Mouse (Mus musculus) mesoderm, embryonic 11.5 days (tissue): ENCODE results near the gene Hoxb4.

Source experiments
- DNase-seq: peaks from one replicate; pipeline ENCODE4 v3.0.0-alpha.2; 2012; ENCODE audit warnings: low read depth, low spot score

Hoxb4 gene

DNA sequence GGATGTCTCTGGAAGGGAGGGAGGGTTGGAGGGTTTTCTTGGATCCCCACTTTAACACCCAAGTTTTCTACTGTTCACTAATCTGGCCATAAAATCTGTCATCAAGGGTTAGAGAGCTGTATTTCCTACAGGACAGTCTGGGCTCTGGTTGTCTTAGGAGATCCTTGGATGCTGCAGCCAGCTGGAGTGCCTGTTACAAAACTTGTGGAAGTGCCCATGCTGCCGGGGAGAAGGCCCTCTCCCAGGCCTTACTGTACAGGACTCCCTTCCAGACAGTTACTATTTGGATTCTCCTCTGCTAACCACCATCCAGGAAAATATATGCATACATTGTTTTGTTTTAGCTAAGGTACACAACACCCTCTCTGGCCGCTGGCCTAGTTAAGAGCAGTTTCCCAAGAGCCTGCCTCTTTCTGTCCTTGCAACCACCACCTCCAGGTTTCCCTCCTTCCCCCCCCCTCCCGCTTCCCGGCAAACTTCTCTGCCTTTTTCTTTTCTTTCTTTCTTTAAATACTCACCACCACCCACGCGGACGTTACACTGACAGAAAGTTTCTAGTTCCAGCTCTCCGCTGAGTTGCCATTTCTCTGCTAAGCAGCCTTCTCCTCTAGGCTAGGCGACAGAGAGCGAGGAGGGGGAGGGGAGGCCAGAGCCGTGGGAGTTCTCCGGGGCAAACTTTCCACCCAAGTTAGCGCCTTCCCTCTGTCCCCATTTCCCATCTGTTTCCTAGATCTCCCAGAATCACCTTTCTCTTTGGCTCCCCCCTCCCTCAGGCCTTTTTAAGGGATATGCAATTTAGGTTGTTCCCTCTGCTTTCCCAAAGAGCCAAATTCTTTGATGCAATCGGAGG lies 31.6 kb downstream of the Hoxb4 start:
- peak; percentile 80 for DNase-seq

DNA sequence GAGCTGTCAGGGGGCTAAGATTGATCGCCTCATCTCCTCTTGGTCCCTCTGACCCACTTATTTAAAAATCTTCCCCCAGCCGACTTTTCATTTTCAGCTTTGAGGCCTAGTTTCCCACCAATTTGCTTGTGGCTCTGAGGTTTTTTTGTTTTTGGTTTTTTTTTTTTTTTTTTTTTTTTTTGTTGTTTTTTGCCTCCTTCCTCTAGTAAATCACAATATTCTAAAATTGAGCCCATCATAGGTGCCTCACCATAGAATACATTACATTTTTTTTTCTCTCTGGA lies 32.2 kb downstream of the Hoxb4 start, which contains the start of gene Hoxb2:
TSS of gene Hoxb2 (plus strand) at position 185 of the 284 bp plus-strand sequence.
- no peak for DNase-seq

DNA sequence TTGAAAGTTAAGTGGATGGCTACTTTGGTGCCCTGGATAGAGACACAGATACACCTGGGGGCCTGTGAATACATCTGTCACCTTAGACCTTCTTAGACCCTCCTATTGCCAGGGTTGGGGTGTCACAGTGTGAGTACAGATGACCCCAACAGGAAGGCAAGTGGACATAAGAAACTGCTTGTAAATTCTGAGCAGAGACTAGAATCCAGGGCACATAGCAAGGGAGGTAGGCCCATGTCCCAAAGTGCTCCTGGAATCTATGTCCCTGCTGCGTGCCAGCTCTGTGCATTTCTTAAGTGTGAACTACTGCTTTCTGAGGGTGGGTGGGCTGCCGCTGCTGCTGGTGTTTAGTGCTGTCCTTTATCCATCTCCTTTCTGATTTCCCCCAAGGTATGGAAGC lies 32.7 kb downstream of the Hoxb4 start:
- no peak for DNase-seq

DNA sequence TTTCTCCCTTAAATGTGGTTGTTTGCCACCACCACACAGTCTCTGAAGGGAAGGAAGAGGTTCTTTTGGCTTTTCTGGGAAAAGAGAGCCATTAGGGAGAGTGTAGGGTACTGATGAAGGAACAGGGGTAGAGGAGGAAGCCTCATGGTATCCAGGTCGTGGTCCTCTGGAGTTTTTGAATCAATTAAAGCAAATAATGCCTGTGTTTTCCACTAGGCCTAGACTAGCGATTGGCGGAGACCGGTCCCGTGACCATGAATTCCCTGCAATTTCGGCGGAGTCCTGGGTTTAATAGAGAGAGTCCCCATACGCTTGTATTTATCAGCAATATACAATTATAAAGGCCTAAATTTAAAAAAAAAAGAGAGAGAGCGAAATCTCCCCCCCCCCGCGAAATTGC lies 33.2 kb downstream of the Hoxb4 start:
- DNase-seq = no peak

DNA sequence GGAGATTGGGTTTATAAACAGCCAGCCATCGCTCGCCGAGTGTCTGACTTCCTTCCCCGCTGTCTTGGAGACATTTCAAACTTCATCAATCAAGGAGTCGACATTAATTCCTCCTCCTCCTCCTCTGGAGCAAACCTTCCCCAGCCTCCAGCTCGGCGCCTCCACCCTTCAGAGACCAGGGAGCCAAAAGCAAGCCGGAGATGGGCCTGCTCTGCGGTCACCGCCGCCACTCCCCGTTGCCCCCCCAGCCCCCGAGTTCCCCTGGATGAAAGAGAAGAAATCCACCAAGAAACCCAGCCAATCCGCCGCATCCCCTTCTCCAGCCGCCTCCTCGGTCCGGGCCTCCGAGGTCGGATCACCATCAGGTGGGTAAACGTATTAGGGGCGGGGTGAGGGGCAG lies 33.8 kb downstream of the Hoxb4 start:
- DNase-seq = peak; percentile 87

DNA sequence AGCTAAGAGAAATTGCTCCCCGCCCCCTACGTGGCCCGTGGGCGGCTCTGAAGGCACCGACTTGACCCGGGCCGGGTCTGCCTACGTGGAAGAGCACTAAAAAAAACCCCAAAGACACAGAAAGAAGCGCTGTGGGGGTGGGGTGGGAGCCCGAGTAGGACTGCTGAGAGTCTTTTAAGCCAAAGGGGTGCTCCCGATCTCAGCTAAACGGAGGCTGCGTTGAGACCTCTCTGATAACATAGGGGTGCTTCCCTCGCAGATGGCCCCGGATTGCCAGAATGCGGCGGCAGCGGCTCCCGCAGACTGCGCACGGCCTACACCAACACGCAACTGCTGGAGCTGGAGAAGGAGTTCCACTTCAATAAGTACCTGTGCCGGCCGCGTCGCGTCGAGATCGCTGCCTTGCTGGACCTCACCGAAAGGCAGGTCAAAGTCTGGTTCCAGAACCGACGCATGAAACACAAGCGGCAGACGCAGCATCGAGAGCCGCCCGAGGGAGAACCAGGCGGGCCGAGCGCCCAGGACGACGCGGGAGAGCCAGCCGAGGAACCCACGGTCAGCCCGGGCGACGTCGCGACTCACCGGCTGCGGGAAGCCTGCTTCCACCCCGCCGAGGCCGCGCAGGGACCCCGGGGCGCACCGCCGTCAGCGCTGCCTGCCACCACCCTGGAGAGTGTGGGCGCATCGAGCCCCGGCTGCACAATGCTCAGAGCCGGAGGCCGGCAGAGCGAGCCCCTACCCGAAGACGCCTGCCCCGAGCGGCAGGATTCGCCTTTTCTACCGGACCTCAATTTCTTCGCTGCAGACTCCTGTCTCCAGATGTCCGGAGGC lies 34.8 kb downstream of the Hoxb4 start:
- DNase-seq = no peak

DNA sequence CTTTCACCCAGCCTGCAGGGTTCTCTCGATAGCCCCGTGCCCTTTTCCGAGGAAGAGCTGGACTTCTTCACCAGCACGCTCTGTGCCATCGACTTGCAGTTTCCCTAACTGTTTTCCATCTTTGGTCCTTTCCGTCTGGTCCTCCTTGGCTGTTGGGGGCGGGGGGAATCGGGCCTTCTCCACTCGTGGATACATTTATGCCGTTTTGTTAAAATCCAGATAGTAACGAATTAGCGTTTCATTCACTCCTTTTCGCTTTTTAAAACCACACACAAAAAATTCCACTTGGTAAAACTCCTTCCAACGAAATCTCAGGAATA lies 35.4 kb downstream of the Hoxb4 start:
- DNase-seq = no peak

DNA sequence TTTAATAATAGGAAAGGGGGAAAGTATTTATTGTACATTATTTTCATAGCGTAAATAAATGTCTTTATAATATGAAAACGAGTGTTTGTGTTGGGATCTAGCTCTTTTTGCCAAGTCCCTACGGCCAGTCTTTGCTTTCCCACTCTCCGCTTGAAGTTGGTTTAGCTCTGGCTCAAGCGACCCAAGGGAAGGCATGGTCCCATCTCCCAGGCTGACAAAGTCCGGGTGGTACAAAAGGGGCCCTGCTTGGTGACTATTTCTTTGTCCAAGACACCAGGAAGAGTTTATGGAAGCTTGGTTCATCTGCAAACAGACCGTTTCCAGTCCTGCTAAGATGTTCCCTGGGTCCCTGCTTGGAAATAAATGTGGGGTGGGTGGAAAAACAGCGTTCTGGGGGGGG lies 35.9 kb downstream of the Hoxb4 start:
- no peak for DNase-seq

DNA sequence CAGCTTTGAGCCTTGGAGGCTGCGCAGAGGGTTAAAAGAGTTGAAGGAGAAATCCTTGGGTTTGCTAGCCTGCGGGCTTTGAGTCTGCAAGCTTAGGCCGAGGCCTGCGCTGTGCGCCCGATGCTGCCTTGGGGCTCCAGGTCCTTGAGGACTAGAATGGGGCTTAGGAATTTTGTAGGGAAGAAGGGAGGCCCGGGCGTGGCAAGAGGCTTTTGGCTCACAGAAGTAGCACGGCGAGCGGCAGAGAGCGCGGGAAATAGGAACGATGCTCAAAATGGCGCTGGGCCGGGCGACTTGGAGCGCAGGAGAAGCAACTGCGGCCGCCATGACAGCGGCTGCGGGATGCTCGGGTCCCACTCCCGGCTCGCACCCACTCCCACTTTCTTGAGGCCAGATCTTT lies 36.3 kb downstream of the Hoxb4 start:
- no peak for DNase-seq

DNA sequence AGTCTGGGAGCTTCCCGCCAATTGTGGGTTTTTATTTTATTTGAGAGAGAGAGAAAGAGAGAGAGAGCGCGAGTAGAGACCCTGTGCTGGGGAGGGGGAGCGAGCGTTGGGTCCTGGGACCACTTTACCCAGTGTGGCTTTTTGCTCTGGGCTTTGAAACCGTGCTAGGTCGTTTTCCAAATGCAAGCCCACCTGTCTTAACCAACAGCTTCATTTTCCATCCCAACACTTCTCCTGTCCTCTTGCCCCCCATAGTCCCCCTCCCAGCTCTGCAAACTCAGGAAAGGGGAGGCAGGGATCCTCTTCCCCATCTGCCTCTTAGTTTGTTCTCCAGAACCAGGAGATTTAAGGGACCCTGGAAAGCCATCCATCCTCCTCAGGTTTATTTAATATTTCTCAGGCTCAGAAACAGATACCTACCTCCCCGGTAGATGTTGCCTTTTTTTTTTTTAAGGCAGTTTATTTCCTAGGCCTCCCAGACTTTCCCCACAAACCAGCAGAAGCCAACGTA lies 36.8 kb downstream of the Hoxb4 start:
- no peak for DNase-seq

DNA sequence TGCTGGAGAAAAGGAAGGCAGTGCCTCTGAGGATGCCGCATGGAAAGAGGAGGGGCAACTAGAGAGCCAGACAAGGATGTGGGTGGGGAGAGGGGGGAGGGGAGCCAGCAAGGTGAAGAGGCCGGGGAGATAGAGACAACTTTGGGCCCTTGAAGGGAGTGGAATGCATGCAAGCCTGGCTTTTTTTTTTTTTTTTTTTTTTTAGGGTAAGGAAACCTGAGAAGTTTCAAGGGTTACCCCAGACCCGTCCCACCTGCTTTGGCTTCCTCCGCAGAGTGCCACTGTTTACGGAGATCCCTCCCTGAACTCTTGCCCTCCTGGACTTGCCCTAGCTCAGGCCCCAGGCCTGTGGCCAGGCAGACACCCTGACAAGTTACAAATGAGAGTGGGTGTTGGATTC lies 45.7 kb downstream of the Hoxb4 start:
- DNase-seq = no peak

DNA sequence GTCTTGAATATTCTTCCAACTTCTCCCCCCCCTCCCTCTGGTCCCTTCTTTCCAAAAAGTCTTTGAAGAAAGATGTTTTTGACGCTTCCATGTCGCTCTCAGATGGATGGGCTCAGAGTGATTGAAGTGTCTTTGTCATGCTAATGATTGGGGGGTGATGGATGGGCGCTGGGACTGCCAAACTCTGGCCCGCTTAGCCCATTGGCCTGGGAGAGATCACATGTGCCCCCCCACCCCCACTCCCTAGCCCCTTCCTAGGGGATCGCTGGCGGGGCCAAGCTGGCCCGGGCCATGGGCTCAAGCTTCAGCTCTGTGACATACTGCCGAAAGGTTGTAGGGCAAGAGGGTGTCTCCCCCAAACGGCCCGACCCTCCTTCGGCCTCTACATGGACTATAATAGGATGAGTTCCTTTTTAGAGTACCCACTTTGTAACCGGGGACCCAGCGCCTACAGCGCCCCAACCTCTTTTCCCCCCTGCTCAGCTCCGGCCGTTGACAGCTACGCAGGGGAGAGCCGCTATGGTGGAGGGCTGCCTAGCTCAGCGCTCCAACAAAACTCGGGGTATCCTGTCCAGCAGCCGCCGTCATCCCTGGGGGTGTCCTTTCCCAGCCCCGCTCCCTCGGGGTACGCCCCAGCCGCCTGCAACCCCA lies 47.5 kb downstream of the Hoxb4 start, which contains the start of gene Hoxb1:
TSS of gene Hoxb1 (plus strand) at position 312 of the 651 bp plus-strand sequence.
- peak; percentile 78 for DNase-seq

DNA sequence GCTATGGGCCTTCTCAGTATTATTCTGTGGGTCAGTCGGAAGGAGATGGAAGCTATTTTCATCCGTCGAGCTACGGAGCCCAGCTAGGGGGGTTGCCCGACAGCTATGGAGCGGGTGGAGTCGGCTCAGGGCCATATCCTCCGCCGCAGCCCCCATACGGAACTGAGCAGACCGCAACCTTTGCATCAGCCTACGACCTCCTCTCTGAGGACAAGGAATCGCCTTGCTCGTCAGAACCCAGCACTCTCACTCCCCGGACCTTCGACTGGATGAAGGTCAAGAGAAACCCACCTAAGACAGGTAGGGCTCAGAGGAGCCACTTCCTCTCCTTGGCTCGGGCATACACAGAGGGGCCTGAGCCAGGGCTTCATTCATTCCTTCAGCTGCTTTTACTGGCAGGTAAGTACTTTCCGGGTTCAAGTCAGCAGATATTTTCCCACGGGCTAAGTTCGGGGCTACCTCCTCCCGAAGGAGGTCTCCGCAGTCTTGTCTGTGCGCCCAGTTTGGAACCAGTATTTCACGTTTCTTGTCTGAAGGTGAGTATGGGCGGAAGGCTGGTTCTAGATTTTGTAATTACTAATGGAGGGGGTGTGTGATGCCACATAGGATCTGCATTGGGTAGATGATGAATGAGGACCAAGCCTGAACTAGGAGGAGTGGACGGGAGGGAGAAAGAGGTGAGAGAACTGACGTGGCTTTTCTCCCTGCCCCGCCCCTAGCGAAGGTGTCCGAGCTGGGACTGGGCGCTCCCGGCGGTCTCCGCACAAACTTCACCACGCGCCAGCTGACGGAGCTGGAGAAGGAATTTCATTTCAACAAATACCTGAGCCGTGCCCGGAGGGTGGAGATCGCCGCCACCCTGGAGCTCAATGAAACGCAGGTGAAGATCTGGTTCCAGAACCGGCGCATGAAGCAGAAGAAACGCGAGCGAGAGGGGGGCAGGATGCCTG lies 48.3 kb downstream of the Hoxb4 start:
- no peak for DNase-seq

DNA sequence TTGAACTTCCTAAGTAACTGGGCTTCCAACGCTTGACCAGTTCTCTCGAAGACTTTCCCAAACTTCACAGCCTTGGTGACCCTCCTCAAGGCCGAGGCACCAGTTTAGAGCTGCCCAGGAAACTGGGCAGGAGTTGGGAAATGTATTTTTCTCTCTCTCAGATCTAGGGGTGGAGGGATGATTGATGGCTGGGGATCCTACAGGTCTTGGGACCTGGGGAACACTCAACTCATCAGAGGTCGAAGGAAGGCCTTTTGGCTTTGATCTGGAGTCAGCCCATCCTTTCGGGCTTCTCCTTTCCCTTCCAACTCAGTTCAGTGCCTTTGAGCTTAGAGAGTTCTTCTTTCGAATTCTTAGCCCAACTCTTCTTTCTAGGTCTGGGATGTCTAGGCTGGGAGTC lies 49.1 kb downstream of the Hoxb4 start:
- no peak for DNase-seq

DNA sequence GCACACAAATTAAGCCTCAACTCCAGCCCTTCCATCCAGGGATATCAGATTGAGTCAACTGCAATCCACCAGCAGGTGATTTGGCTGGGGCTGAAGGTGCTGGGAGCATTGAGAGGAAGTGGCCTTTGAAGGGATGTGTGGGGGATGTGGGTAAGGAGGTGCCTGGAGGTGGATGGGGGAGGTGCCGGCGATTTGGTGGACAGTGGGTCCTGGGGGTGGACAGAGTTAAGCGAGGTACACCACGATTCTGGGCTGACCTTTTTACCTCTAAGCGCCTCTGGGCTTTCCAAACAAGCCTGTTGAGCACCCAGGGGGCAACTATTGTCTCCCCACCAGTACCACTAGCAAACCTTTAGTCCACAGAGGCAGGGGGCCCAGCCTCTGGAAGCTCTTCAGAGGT lies 50.6 kb downstream of the Hoxb4 start:
- no peak for DNase-seq

DNA sequence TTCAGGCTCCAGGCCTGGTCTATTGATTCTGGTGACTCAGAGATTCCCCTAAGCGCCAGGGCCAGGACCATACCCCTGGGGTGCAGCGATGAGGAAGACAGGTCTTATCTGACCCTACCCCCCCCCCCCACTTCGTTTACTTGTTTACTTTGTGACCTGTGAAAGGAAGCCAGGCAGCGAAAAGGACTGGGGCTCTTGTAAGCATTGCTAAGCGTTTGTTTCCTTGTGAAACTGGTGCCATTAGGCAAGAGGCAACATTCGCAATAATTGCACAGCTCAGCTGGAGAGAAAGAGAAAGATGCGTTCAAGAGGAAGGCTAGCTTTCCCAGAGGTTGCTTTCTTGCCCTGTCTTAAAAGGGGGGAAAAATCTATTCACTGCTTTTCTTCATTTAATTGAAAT lies 51.1 kb downstream of the Hoxb4 start:
- DNase-seq = no peak
